Mouse (Mus musculus) skeletal muscle tissue, postnatal 0 days (tissue): ENCODE data around the gene Otog. TPM values are rescaled to one million over a fixed set of nuclear protein-coding genes. Genes with fewer than 3 reads are reported as not detected.

Experiments
- polyA plus RNA-seq: library from polyadenylated mRNA; unstranded; fragments of >200 nt; fragmentation: Nextera tagmentation; extraction: Ambion mirVana; gene quantifications from 2 replicates; pipeline ENCODE4 v1.2.1, GENCODE M21; 2015

The Otog gene
- 0.43 and 0.44 TPM in 2 replicates for polyA plus RNA-seq

GRCm38 (mm10) chr7:46240696-46241095 is at the start of gene Otog:
Gene Otog, plus strand, starts transcription at chr7:46240987.

GRCm38 (mm10) chr7:46238346-46238745 is 2.4 kb upstream of the Otog start, which contains the start of gene Ush1c:
Gene Ush1c, minus strand, starts transcription at chr7:46238503.

Other genes starting within 250 kb of the Otog start
- 0.16 and 0.65 TPM in 2 replicates for gene Abcc6, start 210.7 kb upstream of the Otog start, polyA plus RNA-seq
- gene Nomo1, start 207.3 kb upstream of the Otog start, polyA plus RNA-seq = 14.5 and 14.8 TPM in 2 replicates
- gene Kcnj11, start 140.2 kb upstream of the Otog start, polyA plus RNA-seq = 7.8 and 10.6 TPM in 2 replicates
- 4.9 and 5.1 TPM in 2 replicates for gene Abcc8, start 61.0 kb upstream of the Otog start, polyA plus RNA-seq
- not detected in 2 replicates for gene Ush1c, start 2.5 kb upstream of the Otog start, polyA plus RNA-seq
- 67.2 and 69.4 TPM in 2 replicates for gene Myod1, start 135.5 kb downstream of the Otog start, polyA plus RNA-seq
- 8.1 and 10.1 TPM in 2 replicates for gene Kcnc1, start 155.5 kb downstream of the Otog start, polyA plus RNA-seq